Mouse (Mus musculus): ENCODE measurements around the gene Ube2n. TPM values are rescaled to one million over a fixed set of nuclear protein-coding genes. Genes with fewer than 3 reads are reported as not detected.
A peak's percentile ranks its signal among the peaks of the same experiment; 100 is the strongest.

Ube2n gene
- polyA plus RNA-seq, 1 experiment from 2014 or later: 358 TPM

DNA sequence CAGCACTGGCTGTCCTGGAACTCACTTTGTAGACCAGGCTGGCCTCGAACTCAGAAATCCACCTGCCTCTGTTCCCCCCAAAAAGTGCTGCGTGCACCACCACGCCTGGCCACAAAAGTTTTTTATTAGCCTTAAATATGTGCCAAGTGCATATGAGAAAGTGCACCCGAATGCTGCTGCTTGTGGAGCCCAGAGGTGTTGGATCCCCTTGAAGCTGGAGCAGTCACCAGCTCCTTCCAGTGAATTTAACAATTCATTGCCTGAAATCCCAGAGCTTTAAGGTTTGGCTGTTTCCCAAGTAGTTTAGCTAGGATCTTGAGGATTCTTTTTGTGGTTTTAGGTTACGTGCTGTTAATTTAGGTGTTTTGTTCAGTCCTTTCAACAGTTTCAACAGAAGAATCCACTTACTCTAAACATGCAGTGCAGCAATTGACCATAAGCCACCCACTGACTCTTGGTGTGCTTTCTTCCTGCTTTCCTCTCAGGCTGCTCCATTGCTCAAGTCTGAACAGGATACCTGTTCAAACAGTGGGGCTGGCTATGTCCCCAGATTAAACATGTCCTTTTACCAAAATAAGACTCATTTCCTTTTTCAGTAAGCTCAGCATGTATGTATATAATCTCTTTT is 11.7 kb downstream of the Ube2n start:
- Histone ChIP-seq H3K4me2 (no peak overlapping the region), H3K27me3 (replicated peaks) (no peaks in the 10 kb centered on the region), H3K9me3 (replicated peaks) (no peaks in the 10 kb centered on the region), H3K4me3 (replicated peaks) (no peak overlapping the region), H3K9ac (replicated peaks) (no peak overlapping the region), H3K4me1 (peaks cover 9% of the 10 kb centered on the region), H3K27ac (replicated peaks) (0 out of 2 replicates have a peak overlapping the region, but pooled peaks have one; percentile 9), H3K36me3 (no peaks in the 10 kb centered on the region)
- no peak for ATAC-seq (ENCODE audit: low FRiP score)
- 61% methylated on average over 5 of the region's 5 CpGs for WGBS

DNA sequence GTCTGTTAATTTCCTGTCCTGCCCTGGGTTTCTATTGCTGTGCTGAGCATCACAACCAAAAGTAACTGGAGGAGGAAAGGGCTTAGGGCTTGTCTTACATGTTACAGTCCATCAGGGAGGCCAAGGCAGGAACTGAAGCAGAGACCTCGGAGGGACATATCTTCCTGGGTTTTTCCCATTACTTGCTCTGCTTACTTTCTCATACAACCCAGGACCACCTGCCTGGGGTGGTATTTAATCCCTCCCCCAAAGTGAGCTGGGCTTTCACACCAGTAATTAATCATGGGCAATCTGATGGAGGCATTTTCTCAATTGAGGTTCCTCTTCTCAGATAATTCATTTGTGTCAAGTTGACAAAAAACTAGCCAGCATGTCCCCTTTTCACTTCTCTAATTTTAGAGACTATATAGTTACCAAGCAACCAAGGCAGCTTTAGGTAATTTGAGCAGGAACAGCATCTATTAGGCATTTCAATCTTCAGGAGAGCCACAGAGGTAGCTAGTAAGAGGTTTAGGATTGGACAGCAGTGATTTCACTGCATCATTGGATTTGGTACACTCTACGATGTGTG is 15.7 kb downstream of the Ube2n start:
- Histone ChIP-seq H3K4me1 (peaks cover 9% of the 10 kb centered on the region), H3K9ac (replicated peaks) (no peak overlapping the region), H3K27ac (replicated peaks) (no peak overlapping the region), H3K27me3 (replicated peaks) (no peaks in the 10 kb centered on the region), H3K36me3 (no peaks in the 10 kb centered on the region), H3K9me3 (replicated peaks) (no peaks in the 10 kb centered on the region), H3K4me3 (replicated peaks) (no peak overlapping the region), H3K4me2 (no peak overlapping the region)
- 34% methylated on average over 2 of the region's 2 CpGs for WGBS
- no peak for ATAC-seq (ENCODE audit: low FRiP score)

DNA sequence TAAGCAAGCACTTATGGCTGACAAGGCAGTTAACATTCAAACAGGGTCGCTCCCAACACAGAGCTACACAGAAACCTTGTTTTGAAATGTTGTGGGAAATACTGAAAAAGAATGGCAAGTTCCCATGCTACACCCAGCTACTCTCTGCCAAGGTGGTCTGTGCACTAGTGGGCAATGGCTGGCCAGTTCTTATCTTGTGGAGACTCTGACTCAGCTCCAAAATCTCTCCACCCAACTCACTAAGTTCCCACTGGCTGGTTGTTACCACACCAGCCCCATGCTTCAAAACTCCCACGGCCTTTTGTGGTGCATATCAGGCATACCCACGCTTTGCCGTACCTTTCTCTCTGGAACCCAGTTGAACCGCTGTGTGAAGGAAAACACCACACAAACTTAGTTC is 18.0 kb downstream of the Ube2n start:
- no peak for ATAC-seq (ENCODE audit: low FRiP score)
- H3K4me3 ChIP-seq (replicated peaks): no peak overlapping the region
- H3K9me3 ChIP-seq (replicated peaks): no peaks in the 10 kb centered on the region
- H3K36me3 ChIP-seq: no peaks in the 10 kb centered on the region
- no peak overlapping the region for H3K27ac ChIP-seq (replicated peaks)
- 97% methylated on average over 5 of the region's 5 CpGs for WGBS
- no peak overlapping the region for H3K9ac ChIP-seq (replicated peaks)
- H3K27me3 ChIP-seq (replicated peaks): no peaks in the 10 kb centered on the region
- H3K4me1 ChIP-seq: peaks cover 6% of the 10 kb centered on the region
- H3K4me2 ChIP-seq: no peak overlapping the region

DNA sequence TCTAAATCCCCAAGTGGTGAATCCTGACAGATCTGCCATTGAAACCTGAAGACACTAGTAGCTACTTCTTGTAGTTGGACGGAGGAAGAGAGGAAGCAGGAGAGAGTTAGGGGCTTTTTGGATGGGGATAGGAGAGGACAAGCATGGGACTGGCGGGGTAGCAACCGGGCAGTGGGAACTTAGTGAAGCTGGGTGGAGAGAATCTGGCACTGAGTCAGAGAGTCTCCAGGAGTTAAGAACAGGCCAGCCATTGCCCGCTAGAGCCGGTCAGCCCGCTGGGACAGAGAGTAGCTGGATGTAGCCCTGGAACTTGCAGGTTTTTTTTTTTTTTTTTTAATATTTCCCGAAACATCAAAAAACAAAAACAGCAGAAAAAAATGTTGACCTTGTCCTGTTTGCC is 18.4 kb downstream of the Ube2n start:
- peaks cover 6% of the 10 kb centered on the region for H3K4me1 ChIP-seq
- no peaks in the 10 kb centered on the region for H3K36me3 ChIP-seq
- H3K4me2 ChIP-seq: no peak overlapping the region
- no peak overlapping the region for H3K9ac ChIP-seq (replicated peaks)
- ATAC-seq (ENCODE audit: low FRiP score): no peak
- H3K27ac ChIP-seq (replicated peaks): no peak overlapping the region
- WGBS: 92% methylated on average over 7 of the region's 7 CpGs
- H3K9me3 ChIP-seq (replicated peaks): no peaks in the 10 kb centered on the region
- H3K4me3 ChIP-seq (replicated peaks): no peak overlapping the region
- no peaks in the 10 kb centered on the region for H3K27me3 ChIP-seq (replicated peaks)

DNA sequence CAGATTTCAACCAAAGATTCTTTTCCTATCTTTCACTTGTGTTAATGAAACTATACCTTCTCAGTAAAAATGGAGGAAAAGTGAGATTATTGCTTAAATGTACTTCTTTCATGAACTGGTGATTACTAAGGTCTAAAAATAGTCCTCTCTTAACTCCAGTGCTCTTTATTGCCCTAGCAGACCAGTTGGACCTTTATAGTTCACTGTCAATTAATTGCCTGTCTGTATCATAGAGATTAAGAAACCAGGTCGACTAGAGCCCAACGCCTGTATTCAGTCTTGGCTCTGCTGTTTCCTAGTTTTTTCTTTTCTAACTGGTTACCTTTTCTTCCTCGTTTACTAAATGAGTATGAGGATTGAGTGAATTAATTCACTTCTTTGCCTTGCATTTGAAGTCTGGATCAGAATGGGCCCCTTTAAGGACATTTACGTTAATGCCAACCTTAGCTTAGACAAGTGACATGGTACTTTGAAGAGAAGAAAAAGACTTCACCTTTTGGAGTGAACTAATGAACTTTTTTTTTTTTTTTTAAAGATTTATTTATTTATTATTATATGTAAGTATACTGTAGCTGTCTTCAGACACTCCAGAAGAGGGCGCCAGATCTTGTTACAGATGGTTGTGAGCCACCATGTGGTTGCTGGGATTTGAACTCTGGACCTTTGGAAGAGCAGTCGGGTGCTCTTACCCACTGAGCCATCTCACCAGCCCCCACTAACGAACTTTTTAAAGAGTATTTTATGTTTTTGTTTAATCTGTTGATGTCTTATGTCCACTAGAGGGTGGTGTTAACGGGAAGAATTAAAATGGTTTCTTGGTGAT is 20.7 kb downstream of the Ube2n start:
- Histone ChIP-seq H3K4me2 (no peak overlapping the region), H3K36me3 (no peaks in the 10 kb centered on the region), H3K9ac (replicated peaks) (no peak overlapping the region), H3K4me1 (peaks cover 3% of the 10 kb centered on the region), H3K9me3 (replicated peaks) (no peaks in the 10 kb centered on the region), H3K27ac (replicated peaks) (no peak overlapping the region), H3K4me3 (replicated peaks) (no peak overlapping the region), H3K27me3 (replicated peaks) (no peaks in the 10 kb centered on the region)
- no peak for ATAC-seq (ENCODE audit: low FRiP score)
- WGBS: 89% methylated on average over 8 of the region's 8 CpGs

DNA sequence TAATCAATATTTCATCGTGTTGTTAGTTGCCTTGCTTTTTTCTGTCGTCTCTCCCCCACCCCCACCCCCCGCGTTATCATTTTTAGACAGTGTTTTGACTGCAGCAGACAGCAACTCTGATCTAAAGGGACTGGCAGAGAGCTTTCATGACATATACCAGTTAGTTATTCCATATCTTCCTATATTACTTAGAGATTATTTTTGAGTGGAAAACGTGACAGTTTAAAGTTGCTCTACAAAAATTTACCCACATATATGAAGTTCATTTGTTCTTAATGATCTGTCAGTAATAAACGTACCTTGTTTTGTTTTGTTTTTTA is 21.2 kb downstream of the Ube2n start:
- no peak overlapping the region for H3K9ac ChIP-seq (replicated peaks)
- H3K27ac ChIP-seq (replicated peaks): no peak overlapping the region
- H3K4me3 ChIP-seq (replicated peaks): no peak overlapping the region
- no peak for ATAC-seq (ENCODE audit: low FRiP score)
- H3K9me3 ChIP-seq (replicated peaks): no peaks in the 10 kb centered on the region
- H3K36me3 ChIP-seq: no peaks in the 10 kb centered on the region
- H3K27me3 ChIP-seq (replicated peaks): no peaks in the 10 kb centered on the region
- WGBS: 89% methylated on average over 6 of the region's 6 CpGs
- no peak overlapping the region for H3K4me2 ChIP-seq
- H3K4me1 ChIP-seq: no peaks in the 10 kb centered on the region

DNA sequence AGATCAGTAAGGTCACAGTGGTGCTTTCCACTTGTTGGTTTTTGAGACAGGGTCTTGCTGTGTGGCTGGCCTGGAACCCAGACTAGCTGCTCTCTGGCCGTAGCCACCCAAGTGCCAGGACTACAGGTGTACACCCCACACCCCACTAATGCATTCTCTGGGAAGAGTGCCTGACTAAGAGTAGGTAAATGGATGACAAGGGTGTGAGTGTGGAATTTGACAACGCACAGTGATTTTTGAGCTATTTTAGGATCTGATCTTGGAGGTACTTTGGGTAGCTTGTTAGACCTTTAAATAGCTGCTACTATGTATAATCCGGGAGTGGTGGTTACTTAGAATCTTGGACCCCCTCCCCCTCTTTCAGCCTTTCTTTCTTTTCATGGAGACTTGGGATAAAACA is 24.3 kb downstream of the Ube2n start:
- H3K4me3 ChIP-seq (replicated peaks): no peak overlapping the region
- no peaks in the 10 kb centered on the region for H3K9me3 ChIP-seq (replicated peaks)
- H3K9ac ChIP-seq (replicated peaks): no peak overlapping the region
- no peak for ATAC-seq (ENCODE audit: low FRiP score)
- H3K27ac ChIP-seq (replicated peaks): no peak overlapping the region
- H3K4me1 ChIP-seq: no peaks in the 10 kb centered on the region
- no peaks in the 10 kb centered on the region for H3K27me3 ChIP-seq (replicated peaks)
- H3K36me3 ChIP-seq: peaks cover 8% of the 10 kb centered on the region; the same call in 1 of the 2 replicates
- WGBS: 93% methylated on average over 3 of the region's 3 CpGs
- no peak overlapping the region for H3K4me2 ChIP-seq

DNA sequence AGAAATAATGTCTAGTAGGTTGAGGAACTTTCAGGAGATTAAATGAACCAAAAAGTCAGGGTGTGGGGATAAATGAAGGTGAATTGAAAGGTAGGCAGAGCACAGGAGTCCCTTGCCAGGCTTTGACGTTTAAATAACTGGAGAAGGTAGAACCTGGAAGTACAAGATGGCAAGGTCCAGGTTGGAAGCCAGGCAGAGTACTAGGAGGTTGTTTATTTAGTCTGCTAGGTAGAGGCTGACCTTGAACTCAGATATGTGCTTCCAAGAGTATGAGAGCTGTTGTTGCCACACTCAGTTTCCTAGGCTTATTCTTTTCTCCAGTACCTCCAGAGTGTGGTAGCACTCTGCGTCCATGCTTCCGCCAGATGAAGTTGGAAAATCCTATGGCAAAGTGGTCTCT is 24.9 kb downstream of the Ube2n start:
- Histone ChIP-seq H3K4me1 (no peaks in the 10 kb centered on the region), H3K27ac (replicated peaks) (no peak overlapping the region), H3K9ac (replicated peaks) (no peak overlapping the region), H3K36me3 (peaks cover 11% of the 10 kb centered on the region; the same call in 1 of the 2 replicates), H3K27me3 (replicated peaks) (no peaks in the 10 kb centered on the region), H3K9me3 (replicated peaks) (no peaks in the 10 kb centered on the region), H3K4me3 (replicated peaks) (no peak overlapping the region), H3K4me2 (no peak overlapping the region)
- no peak for ATAC-seq (ENCODE audit: low FRiP score)
- 91% methylated on average over 3 of the region's 3 CpGs for WGBS

DNA sequence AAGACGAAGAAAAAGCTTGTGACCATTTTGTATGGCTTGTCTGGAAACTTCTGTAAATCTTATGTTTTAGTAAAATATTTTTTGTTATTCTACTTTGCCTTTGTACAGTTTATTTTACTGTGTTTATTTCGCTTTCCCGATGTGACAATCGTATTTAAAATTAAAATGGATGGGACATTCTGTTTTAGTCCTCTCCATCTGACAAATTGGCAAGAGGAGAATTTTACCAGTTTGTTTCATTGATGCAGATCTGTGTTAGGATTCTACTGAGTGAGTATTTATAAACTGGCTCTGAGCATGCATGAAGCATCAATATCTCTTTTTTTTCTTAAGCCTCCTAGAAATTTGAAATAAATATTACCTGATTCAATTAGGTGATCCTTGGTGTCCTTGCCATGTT is 28.0 kb downstream of the Ube2n start:
- no peak overlapping the region for H3K4me3 ChIP-seq (replicated peaks)
- H3K36me3 ChIP-seq: peaks cover 17% of the 10 kb centered on the region
- ATAC-seq (ENCODE audit: low FRiP score): no peak
- no peak overlapping the region for H3K4me2 ChIP-seq
- H3K27me3 ChIP-seq (replicated peaks): no peaks in the 10 kb centered on the region
- H3K4me1 ChIP-seq: no peaks in the 10 kb centered on the region
- H3K27ac ChIP-seq (replicated peaks): no peak overlapping the region
- H3K9me3 ChIP-seq (replicated peaks): no peaks in the 10 kb centered on the region
- WGBS: 95% methylated on average over 4 of the region's 4 CpGs
- no peak overlapping the region for H3K9ac ChIP-seq (replicated peaks)

DNA sequence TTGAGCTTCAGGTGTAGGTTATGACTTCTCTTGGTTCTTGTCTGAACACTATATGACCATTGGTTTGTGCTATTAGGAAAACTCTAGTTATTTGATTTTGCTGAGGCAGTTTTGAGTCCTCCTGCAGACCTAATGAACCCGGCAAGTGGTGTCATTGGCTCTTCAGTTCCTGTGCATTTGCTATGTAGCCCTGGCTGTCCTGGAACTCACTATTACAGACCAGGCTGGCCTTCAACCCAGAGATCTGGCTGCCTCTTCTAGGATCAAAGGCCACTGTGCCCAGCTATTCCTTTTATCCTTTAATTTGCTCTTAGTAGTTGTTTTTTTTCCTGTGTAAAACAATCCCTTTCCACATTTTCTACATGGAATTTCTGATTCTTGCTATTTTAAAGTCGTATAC is 28.4 kb downstream of the Ube2n start:
- no peaks in the 10 kb centered on the region for H3K4me1 ChIP-seq
- 87% methylated on average over 2 of the region's 2 CpGs for WGBS
- no peak overlapping the region for H3K4me2 ChIP-seq
- H3K27ac ChIP-seq (replicated peaks): no peak overlapping the region
- H3K9me3 ChIP-seq (replicated peaks): no peaks in the 10 kb centered on the region
- no peak overlapping the region for H3K4me3 ChIP-seq (replicated peaks)
- H3K9ac ChIP-seq (replicated peaks): no peak overlapping the region
- peaks cover 22% of the 10 kb centered on the region for H3K36me3 ChIP-seq
- ATAC-seq (ENCODE audit: low FRiP score): no peak
- H3K27me3 ChIP-seq (replicated peaks): no peaks in the 10 kb centered on the region

DNA sequence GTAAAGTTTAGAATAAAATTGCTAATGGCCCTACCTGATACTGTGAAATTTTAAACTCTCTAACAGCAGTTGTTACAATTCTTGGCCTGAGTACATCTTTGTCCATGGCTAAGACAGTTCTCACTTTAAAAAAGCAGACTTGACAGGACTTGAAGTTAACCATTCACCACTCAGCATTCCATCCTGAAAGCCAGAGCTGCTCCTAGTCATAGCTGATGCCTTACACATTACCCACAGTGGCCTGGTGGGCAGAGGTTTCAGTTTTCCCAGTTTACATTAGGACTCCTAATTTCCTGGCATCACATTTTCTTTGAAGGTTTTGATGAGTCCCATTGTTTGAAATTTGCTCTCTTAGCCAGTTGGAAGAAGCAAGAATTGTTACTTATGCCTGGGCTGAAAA is 29.1 kb downstream of the Ube2n start:
- Histone ChIP-seq H3K4me2 (no peak overlapping the region), H3K4me1 (no peaks in the 10 kb centered on the region), H3K4me3 (replicated peaks) (no peak overlapping the region), H3K9me3 (replicated peaks) (no peaks in the 10 kb centered on the region), H3K27ac (replicated peaks) (0 out of 2 replicates have a peak overlapping the region, but pooled peaks have one; percentile 23), H3K9ac (replicated peaks) (no peak overlapping the region), H3K36me3 (peaks cover 24% of the 10 kb centered on the region), H3K27me3 (replicated peaks) (no peaks in the 10 kb centered on the region)
- no peak for ATAC-seq (ENCODE audit: low FRiP score)

DNA sequence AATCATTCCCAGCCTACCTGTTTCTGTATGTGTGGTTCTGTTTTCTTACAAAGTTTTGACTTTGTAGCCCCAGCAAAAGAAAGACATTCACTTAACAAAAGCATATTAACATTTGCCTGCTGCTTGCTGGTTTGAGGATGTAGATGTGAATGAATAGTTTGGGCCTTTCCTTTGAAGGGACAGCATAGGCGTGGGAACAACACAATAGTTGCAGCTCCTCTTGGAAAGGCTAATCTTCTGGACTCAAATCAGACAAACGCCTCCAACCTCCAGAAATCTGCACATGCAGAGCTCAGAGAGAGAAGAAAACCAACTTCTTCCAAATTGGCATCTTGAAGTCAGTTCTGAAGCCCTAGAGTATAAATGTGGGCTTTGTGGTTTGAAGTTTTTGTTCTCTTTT is 29.7 kb downstream of the Ube2n start:
- WGBS: 90% methylated on average over 2 of the region's 2 CpGs
- Histone ChIP-seq H3K4me1 (no peaks in the 10 kb centered on the region), H3K36me3 (peaks cover 26% of the 10 kb centered on the region), H3K4me3 (replicated peaks) (no peak overlapping the region), H3K27ac (replicated peaks) (0 out of 2 replicates have a peak overlapping the region, but pooled peaks have one; percentile 23), H3K4me2 (no peak overlapping the region), H3K27me3 (replicated peaks) (no peaks in the 10 kb centered on the region), H3K9ac (replicated peaks) (no peak overlapping the region), H3K9me3 (replicated peaks) (no peaks in the 10 kb centered on the region)
- ATAC-seq (ENCODE audit: low FRiP score): no peak
